Mouse (Mus musculus): ENCODE results near the gene Stx18.

GRCm38 (mm10) chr5:38114526-38114925 lies 76.0 kb downstream of the Stx18 start:
- no peak for TF ChIP-seq POLR2A (IDR thresholded peaks at IDR 0.05; ENCODE audit: extremely low read depth, insufficient read depth, low read length)
- TF ChIP-seq CTCF (IDR thresholded peaks at IDR 0.05; ENCODE audit: extremely low read depth, insufficient read depth, low read length), result no peak

Data from cortical plate, adult 2 months (tissue).